Mouse (Mus musculus) G1E (cell line): ENCODE measurements around the gene Tmem116. TPM values are rescaled to one million over a fixed set of nuclear protein-coding genes. Genes with fewer than 3 reads are reported as not detected.

Experiments
- ATAC-seq: 2 replicates; pipeline ENCODE4 v1.8.0; 2016; ENCODE audit warnings: mild to moderate bottlenecking; ENCODE audit not compliant: insufficient number of reproducible peaks, poor library complexity, low FRiP score, severe bottlenecking; ENCODE audit errors: extremely low read depth
- DNase-seq: peaks from one replicate; pipeline ENCODE4 v3.0.0; 2012; ENCODE audit warnings: low spot score
- H3K27me3 ChIP-seq: 2 replicates; pipeline ENCODE4 v1.6.1; 2012; ENCODE audit warnings: mild to moderate bottlenecking, low read length, inconsistent platforms; ENCODE audit not compliant: insufficient read depth
- H3K36me3 ChIP-seq: replicated peaks from 2 replicates; pipeline ENCODE3; 2012; ENCODE audit warnings: mild to moderate bottlenecking, inconsistent platforms
- H3K4me1 ChIP-seq: 2 replicates; pipeline ENCODE4 v1.6.1; 2012; ENCODE audit warnings: low read depth, low read length, inconsistent platforms, mixed read lengths; ENCODE audit not compliant: insufficient read depth
- H3K4me3 ChIP-seq: 2 replicates; pipeline ENCODE4 v1.5.1; 2012; ENCODE audit warnings: low read depth, mild to moderate bottlenecking, inconsistent platforms, low read length, moderate library complexity, mixed read lengths
- H3K9me3 ChIP-seq: replicated peaks from 2 replicates; pipeline ENCODE4 v1.6.1; 2012; ENCODE audit warnings: inconsistent platforms
- CTCF ChIP-seq: IDR thresholded peaks from 2 replicates; pipeline ENCODE4 v1.5.1; 2012; ENCODE audit warnings: low read depth, low read length, inconsistent platforms, mixed read lengths
- GATA1 ChIP-seq: IDR thresholded peaks from 2 replicates; pipeline ENCODE4 v1.6.1; 2012; ENCODE audit warnings: borderline replicate concordance, low read length, inconsistent platforms, mixed read lengths
- GATA2 ChIP-seq: IDR thresholded peaks from 2 replicates; pipeline ENCODE4 v1.6.1; 2012; ENCODE audit warnings: low read depth, low read length, inconsistent platforms, borderline replicate concordance
- POLR2AphosphoS5 ChIP-seq: IDR thresholded peaks from 2 replicates; pipeline ENCODE4 v1.6.1; 2012; ENCODE audit warnings: low read depth, low read length, inconsistent platforms; ENCODE audit not compliant: insufficient replicate concordance
- TAL1 ChIP-seq: conservative IDR thresholded peaks from 2 replicates; pipeline ENCODE4 v1.6.1; 2012; ENCODE audit warnings: low read depth, low read length, inconsistent platforms, mixed read lengths
- polyA plus RNA-seq: library from polyadenylated mRNA; stranded (reverse); fragments of >175 nt; gene quantifications from 2 replicates; pipeline ENCODE4 v1.2.3, GENCODE M21; 2012
- total RNA-seq, 2 experiments: library from RNA; stranded (forward) in 1 of 2; stranded (reverse) in 1 of 2; fragments of 200-1000 nt in 1 of 2; fragments of >200 nt in 1 of 2; fragmentation: Nextera tagmentation in 1 of 2; gene quantifications; 2 replicates each; pipeline ENCODE4 v1.2.3; 2014 to 2017

The Tmem116 gene
- total and polyA plus RNA-seq, 3 experiments, result 2.6 to 10.6 (median 6.1) TPM

GRCm38 (mm10) chr5:121547084-121547483 lies 95.4 kb downstream of the Tmem116 start:
- Histone ChIP-seq H3K4me3 (no peak overlapping the region), H3K9me3 (no peaks in the 10 kb centered on the region), H3K4me1 (peaks cover 30% of the 10 kb centered on the region), H3K36me3 (peaks cover 25% of the 10 kb centered on the region), H3K27me3 (peaks cover 4% of the 10 kb centered on the region; the same call in 1 of the 2 replicates)
- TF ChIP-seq POLR2AphosphoS5, result no peak
- DNase-seq (no peak), ATAC-seq (no peak)

- H3K36me3 ChIP-seq, result peaks cover 17% of the 10 kb centered on the region
- TF ChIP-seq TAL1 (no peak), POLR2AphosphoS5 (no peak), GATA1 (no peak), CTCF (no peak), GATA2 (no peak)
- DNase-seq (no peak), ATAC-seq (no peak)
- peaks cover 6% of the 10 kb centered on the region for H3K27me3 ChIP-seq
- no peak overlapping the region for H3K4me3 ChIP-seq
- peaks cover 19% of the 10 kb centered on the region for H3K4me1 ChIP-seq
- no peaks in the 10 kb centered on the region for H3K9me3 ChIP-seq
Observed at GRCm38 (mm10) chr5:121549196-121549595, 97.5 kb downstream of the Tmem116 start.

- ATAC-seq (no peak), DNase-seq (no peak)
- Histone ChIP-seq H3K36me3 (no peaks in the 10 kb centered on the region), H3K9me3 (no peaks in the 10 kb centered on the region), H3K4me1 (peaks cover 6% of the 10 kb centered on the region), H3K27me3 (peaks cover 28% of the 10 kb centered on the region), H3K4me3 (no peak overlapping the region)
- no peak for TF ChIP-seq TAL1
- no peak for TF ChIP-seq GATA2
- no peak for TF ChIP-seq POLR2AphosphoS5
- no peak for TF ChIP-seq CTCF
- no peak for TF ChIP-seq GATA1
Observed at GRCm38 (mm10) chr5:121562436-121562835, 110.7 kb downstream of the Tmem116 start.

GRCm38 (mm10) chr5:121564468-121564895 lies 112.8 kb downstream of the Tmem116 start:
- TF ChIP-seq POLR2AphosphoS5 (no peak), CTCF (peak; percentile 81), GATA2 (no peak), GATA1 (no peak), TAL1 (no peak)
- Histone ChIP-seq H3K4me1 (peaks cover 8% of the 10 kb centered on the region), H3K4me3 (no peak overlapping the region; the same call in 1 of the 2 replicates), H3K9me3 (no peaks in the 10 kb centered on the region), H3K36me3 (peaks cover 5% of the 10 kb centered on the region), H3K27me3 (peaks cover 18% of the 10 kb centered on the region)
- DNase-seq (peak; percentile 76), ATAC-seq (no peak)

- no peak for DNase-seq
- Histone ChIP-seq H3K36me3 (peaks cover 17% of the 10 kb centered on the region), H3K9me3 (no peaks in the 10 kb centered on the region), H3K4me1 (peaks cover 8% of the 10 kb centered on the region), H3K27me3 (peaks cover 18% of the 10 kb centered on the region), H3K4me3 (no peak overlapping the region)
- TF ChIP-seq GATA1 (no peak), POLR2AphosphoS5 (no peak)
- no peak for ATAC-seq
Observed at GRCm38 (mm10) chr5:121566035-121566681, 114.5 kb downstream of the Tmem116 start.

- H3K36me3 ChIP-seq, result peaks cover 49% of the 10 kb centered on the region
- peaks cover 17% of the 10 kb centered on the region for H3K27me3 ChIP-seq
- H3K9me3 ChIP-seq, result no peaks in the 10 kb centered on the region
- TF ChIP-seq TAL1, result no peak
- no peak for TF ChIP-seq GATA2
- TF ChIP-seq POLR2AphosphoS5, result no peak
- no peak for TF ChIP-seq CTCF
- TF ChIP-seq GATA1, result no peak
- ATAC-seq (no peak), DNase-seq (no peak)
- peaks cover 3% of the 10 kb centered on the region; the same call in 1 of the 2 replicates for H3K4me1 ChIP-seq
- H3K4me3 ChIP-seq, result no peak overlapping the region
Observed at GRCm38 (mm10) chr5:121569881-121570420, 118.3 kb downstream of the Tmem116 start.
